Mouse (Mus musculus): Measurements from ENCODE around the gene Gm10964. TPM values are rescaled to one million over a fixed set of nuclear protein-coding genes. Genes with fewer than 3 reads are reported as not detected.

Gene Gm10964
- polyA plus RNA-seq, 1 experiment from 2014 or later, result not detected

DNA sequence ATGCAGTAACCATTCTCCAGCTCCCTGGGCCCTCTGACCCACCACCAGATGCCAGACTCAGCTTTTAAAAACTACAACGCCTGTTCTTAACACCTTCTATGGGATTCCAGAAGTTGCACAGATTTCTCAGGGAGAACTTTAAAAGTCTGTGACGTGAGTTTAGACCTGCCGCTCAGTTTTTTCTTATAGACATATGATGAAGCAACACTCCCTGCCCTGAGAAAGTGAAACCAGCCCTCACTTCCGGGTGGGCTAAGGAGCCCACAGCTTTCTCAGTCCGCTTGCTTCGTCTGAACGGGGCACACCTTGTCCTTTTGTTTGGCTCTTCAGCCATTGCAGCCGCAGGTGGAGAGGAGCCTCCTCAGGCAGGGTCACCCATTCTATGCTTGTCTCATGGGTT, 24.2 kb upstream of the Gm10964 start:
- H3K9ac ChIP-seq (replicated peaks; ENCODE audit: low read length), result no peak overlapping the region
- no peak overlapping the region for H3K4me2 ChIP-seq (ENCODE audit: low read length)
- H3K36me3 ChIP-seq (ENCODE audit: control insufficient read depth, insufficient read depth, low read length), result no peaks in the 10 kb centered on the region
- peaks cover 15% of the 10 kb centered on the region for H3K4me1 ChIP-seq (ENCODE audit: control insufficient read depth, insufficient read depth, low read length)
- no peaks in the 10 kb centered on the region for H3K27me3 ChIP-seq (ENCODE audit: control insufficient read depth, insufficient read depth, low read length)
- ATAC-seq (ENCODE audit: low FRiP score, low TSS enrichment) (no peak), DNase-seq (no peak)
- no peaks in the 10 kb centered on the region for H3K9me3 ChIP-seq (ENCODE audit: control insufficient read depth, low read length)
- no peak overlapping the region for H3K4me3 ChIP-seq (replicated peaks; ENCODE audit: low read depth, low read length)
- WGBS, result 90% methylated on average over 8 of the region's 8 CpGs
- H3K27ac ChIP-seq (replicated peaks; ENCODE audit: low read depth, low read length), result no peak overlapping the region

GRCm38 (mm10) chr3:103715762-103716693, 23.1 kb upstream of the Gm10964 start:
- 25% methylated on average over 11 of the region's 11 CpGs for WGBS
- Histone ChIP-seq H3K9ac (replicated peaks; ENCODE audit: low read length) (no peak overlapping the region), H3K4me3 (replicated peaks; ENCODE audit: low read depth, low read length) (no peak overlapping the region), H3K36me3 (ENCODE audit: control insufficient read depth, insufficient read depth, low read length) (no peaks in the 10 kb centered on the region), H3K27me3 (ENCODE audit: control insufficient read depth, insufficient read depth, low read length) (no peaks in the 10 kb centered on the region), H3K27ac (replicated peaks; ENCODE audit: low read depth, low read length) (no peak overlapping the region; the same call in 1 of the 2 replicates), H3K4me1 (ENCODE audit: control insufficient read depth, insufficient read depth, low read length) (peaks cover 15% of the 10 kb centered on the region), H3K4me2 (ENCODE audit: low read length) (no peak overlapping the region), H3K9me3 (ENCODE audit: control insufficient read depth, low read length) (no peaks in the 10 kb centered on the region)
- no peak for ATAC-seq (ENCODE audit: low FRiP score, low TSS enrichment)
- DNase-seq, result peak; percentile 65

DNA sequence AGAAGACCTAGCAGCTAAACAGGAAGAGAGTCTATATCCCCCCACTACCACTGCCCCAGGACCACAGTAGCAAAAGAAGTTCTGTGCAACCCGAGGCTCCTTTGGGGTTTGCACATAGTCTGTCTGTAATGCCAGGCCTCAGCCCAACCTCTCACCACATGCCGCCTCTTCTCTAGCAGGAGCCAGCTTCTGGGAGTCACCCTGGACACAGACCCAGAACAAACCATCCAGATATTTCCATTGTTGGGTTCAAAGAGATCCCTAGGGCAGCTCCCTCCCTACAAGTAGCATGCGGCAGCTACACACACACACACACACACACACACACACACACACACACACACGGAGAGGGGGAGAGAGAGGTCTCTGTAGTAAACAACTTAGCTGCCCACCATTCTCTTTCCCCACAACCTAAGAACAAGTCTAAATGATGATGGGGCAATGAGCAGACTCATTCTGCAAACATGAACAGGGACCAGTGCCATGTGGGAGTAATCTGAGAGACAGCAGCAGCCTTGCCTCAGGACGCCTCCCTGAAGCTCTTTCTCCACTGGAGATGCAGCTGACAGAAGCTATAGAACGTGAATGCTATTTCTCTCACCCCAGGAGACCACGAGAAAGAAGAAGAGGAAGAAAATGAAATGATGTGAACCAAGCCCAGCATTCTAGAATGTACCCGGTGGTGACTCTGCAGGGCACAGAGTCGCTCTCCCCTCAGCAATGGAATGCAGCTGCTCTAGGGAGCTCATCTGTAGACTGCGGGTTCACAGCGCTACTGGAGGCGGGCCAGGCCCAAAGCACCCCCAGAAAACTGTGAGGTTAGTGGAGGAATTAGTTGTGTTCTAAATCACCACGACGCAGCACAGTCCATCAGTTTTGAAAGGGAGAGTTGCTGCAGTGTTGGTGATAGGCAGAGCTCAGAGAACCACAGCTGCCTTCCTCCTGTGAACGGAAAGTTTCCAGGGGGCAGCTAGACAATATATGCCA, 22.1 kb upstream of the Gm10964 start:
- DNase-seq (peak; percentile 18), ATAC-seq (ENCODE audit: low FRiP score, low TSS enrichment) (no peak; the same call in 1 of the 2 replicates)
- no peaks in the 10 kb centered on the region for H3K36me3 ChIP-seq (ENCODE audit: control insufficient read depth, insufficient read depth, low read length)
- WGBS, result 39% methylated on average over 15 of the region's 15 CpGs
- H3K9ac ChIP-seq (replicated peaks; ENCODE audit: low read length), result no peak overlapping the region
- H3K4me3 ChIP-seq (replicated peaks; ENCODE audit: low read depth, low read length), result no peak overlapping the region
- H3K9me3 ChIP-seq (ENCODE audit: control insufficient read depth, low read length), result no peaks in the 10 kb centered on the region
- no peak overlapping the region for H3K4me2 ChIP-seq (ENCODE audit: low read length)
- peaks cover 15% of the 10 kb centered on the region for H3K4me1 ChIP-seq (ENCODE audit: control insufficient read depth, insufficient read depth, low read length)
- H3K27me3 ChIP-seq (ENCODE audit: control insufficient read depth, insufficient read depth, low read length), result no peaks in the 10 kb centered on the region
- H3K27ac ChIP-seq (replicated peaks; ENCODE audit: low read depth, low read length), result 0 out of 2 replicates have a peak overlapping the region, but pooled peaks have one; percentile 8

GRCm38 (mm10) chr3:103718728-103719127, 20.4 kb upstream of the Gm10964 start:
- no peak overlapping the region for H3K4me2 ChIP-seq (ENCODE audit: low read length)
- no peaks in the 10 kb centered on the region for H3K36me3 ChIP-seq (ENCODE audit: control insufficient read depth, insufficient read depth, low read length)
- no peak overlapping the region for H3K27ac ChIP-seq (replicated peaks; ENCODE audit: low read depth, low read length)
- H3K27me3 ChIP-seq (ENCODE audit: control insufficient read depth, insufficient read depth, low read length), result no peaks in the 10 kb centered on the region
- DNase-seq, result no peak
- no peak overlapping the region for H3K4me3 ChIP-seq (replicated peaks; ENCODE audit: low read depth, low read length)
- no peak for ATAC-seq (ENCODE audit: low FRiP score, low TSS enrichment)
- peaks cover 15% of the 10 kb centered on the region for H3K4me1 ChIP-seq (ENCODE audit: control insufficient read depth, insufficient read depth, low read length)
- no peaks in the 10 kb centered on the region for H3K9me3 ChIP-seq (ENCODE audit: control insufficient read depth, low read length)
- WGBS, result 91% methylated on average over 4 of the region's 4 CpGs
- no peak overlapping the region for H3K9ac ChIP-seq (replicated peaks; ENCODE audit: low read length)

GRCm38 (mm10) chr3:103724137-103724536, 15.0 kb upstream of the Gm10964 start:
- no peak overlapping the region for H3K27ac ChIP-seq (replicated peaks; ENCODE audit: low read depth, low read length)
- H3K9ac ChIP-seq (replicated peaks; ENCODE audit: low read length), result no peak overlapping the region
- H3K4me2 ChIP-seq (ENCODE audit: low read length), result no peak overlapping the region
- no peaks in the 10 kb centered on the region for H3K27me3 ChIP-seq (ENCODE audit: control insufficient read depth, insufficient read depth, low read length)
- 65% methylated on average over 3 of the region's 3 CpGs for WGBS
- no peaks in the 10 kb centered on the region for H3K9me3 ChIP-seq (ENCODE audit: control insufficient read depth, low read length)
- ATAC-seq (ENCODE audit: low FRiP score, low TSS enrichment) (no peak), DNase-seq (peak; percentile 14)
- H3K36me3 ChIP-seq (ENCODE audit: control insufficient read depth, insufficient read depth, low read length), result no peaks in the 10 kb centered on the region
- H3K4me3 ChIP-seq (replicated peaks; ENCODE audit: low read depth, low read length), result no peak overlapping the region
- H3K4me1 ChIP-seq (ENCODE audit: control insufficient read depth, insufficient read depth, low read length), result no peaks in the 10 kb centered on the region

GRCm38 (mm10) chr3:103726642-103727041, 12.5 kb upstream of the Gm10964 start:
- Histone ChIP-seq H3K27ac (replicated peaks; ENCODE audit: low read depth, low read length) (no peak overlapping the region), H3K27me3 (ENCODE audit: control insufficient read depth, insufficient read depth, low read length) (no peaks in the 10 kb centered on the region), H3K4me3 (replicated peaks; ENCODE audit: low read depth, low read length) (no peak overlapping the region), H3K9me3 (ENCODE audit: control insufficient read depth, low read length) (no peaks in the 10 kb centered on the region), H3K4me2 (ENCODE audit: low read length) (no peak overlapping the region), H3K36me3 (ENCODE audit: control insufficient read depth, insufficient read depth, low read length) (no peaks in the 10 kb centered on the region), H3K9ac (replicated peaks; ENCODE audit: low read length) (no peak overlapping the region), H3K4me1 (ENCODE audit: control insufficient read depth, insufficient read depth, low read length) (no peaks in the 10 kb centered on the region)
- 56% methylated on average over 3 of the region's 3 CpGs for WGBS
- DNase-seq, result peak; percentile 11
- ATAC-seq (ENCODE audit: low FRiP score, low TSS enrichment), result no peak

DNA sequence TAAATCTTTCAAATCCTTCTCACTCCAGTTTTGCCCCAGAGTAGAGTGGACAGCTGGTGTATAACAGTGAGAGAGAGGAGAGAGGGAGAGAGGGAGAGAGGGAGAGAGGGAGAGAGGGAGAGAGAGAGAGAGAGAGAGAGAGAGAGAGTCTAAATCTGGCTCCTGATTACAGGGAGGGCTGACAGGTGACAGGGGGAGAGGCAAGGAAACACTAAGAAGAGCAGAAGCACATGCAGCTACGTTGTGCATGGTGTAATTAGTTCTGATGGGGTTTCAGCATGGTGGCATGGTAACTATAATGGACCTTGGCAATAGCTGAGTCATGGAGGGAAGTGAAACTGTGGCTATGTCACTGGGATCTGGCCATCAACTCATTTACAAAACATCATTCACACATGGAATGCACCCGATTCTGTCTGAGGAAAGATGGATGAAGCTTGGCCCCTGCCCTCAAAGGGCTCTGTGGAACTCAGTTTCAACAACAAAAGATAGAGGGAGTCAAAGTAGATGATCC, 11.3 kb upstream of the Gm10964 start:
- no peaks in the 10 kb centered on the region for H3K27me3 ChIP-seq (ENCODE audit: control insufficient read depth, insufficient read depth, low read length)
- no peak for DNase-seq
- H3K4me2 ChIP-seq (ENCODE audit: low read length), result no peak overlapping the region
- no peak overlapping the region for H3K9ac ChIP-seq (replicated peaks; ENCODE audit: low read length)
- 67% methylated on average over 2 of the region's 2 CpGs for WGBS
- H3K27ac ChIP-seq (replicated peaks; ENCODE audit: low read depth, low read length), result no peak overlapping the region
- H3K36me3 ChIP-seq (ENCODE audit: control insufficient read depth, insufficient read depth, low read length), result no peaks in the 10 kb centered on the region
- ATAC-seq (ENCODE audit: low FRiP score, low TSS enrichment), result no peak
- H3K4me1 ChIP-seq (ENCODE audit: control insufficient read depth, insufficient read depth, low read length), result no peaks in the 10 kb centered on the region
- no peak overlapping the region for H3K4me3 ChIP-seq (replicated peaks; ENCODE audit: low read depth, low read length)
- no peaks in the 10 kb centered on the region for H3K9me3 ChIP-seq (ENCODE audit: control insufficient read depth, low read length)

- 91% methylated on average over 9 of the region's 9 CpGs for WGBS
- no peak overlapping the region for H3K9ac ChIP-seq (replicated peaks; ENCODE audit: low read length)
- no peak overlapping the region for H3K4me2 ChIP-seq (ENCODE audit: low read length)
- no peak overlapping the region for H3K4me3 ChIP-seq (replicated peaks; ENCODE audit: low read depth, low read length)
- no peak for DNase-seq
- peaks cover 18% of the 10 kb centered on the region for H3K4me1 ChIP-seq (ENCODE audit: control insufficient read depth, insufficient read depth, low read length)
- no peak overlapping the region for H3K27ac ChIP-seq (replicated peaks; ENCODE audit: low read depth, low read length)
- no peaks in the 10 kb centered on the region for H3K36me3 ChIP-seq (ENCODE audit: control insufficient read depth, insufficient read depth, low read length)
- ATAC-seq (ENCODE audit: low FRiP score, low TSS enrichment), result no peak
- H3K27me3 ChIP-seq (ENCODE audit: control insufficient read depth, insufficient read depth, low read length), result no peaks in the 10 kb centered on the region
- no peaks in the 10 kb centered on the region for H3K9me3 ChIP-seq (ENCODE audit: control insufficient read depth, low read length)
These were observed 9.3 kb upstream of the Gm10964 start for GRCm38 (mm10) chr3:103729850-103730249.
